Mouse (Mus musculus) cerebellum, adult 2 months (tissue): ENCODE results near the gene Fgd6.

Experiments used
- CTCF ChIP-seq: fragments of 200-500 bp; IDR thresholded peaks from 2 replicates; pipeline ENCODE4 v1.5.1; 2011; ENCODE audit warnings: low read depth, mild to moderate bottlenecking, control low read depth, low read length, moderate library complexity, borderline replicate concordance; ENCODE audit not compliant: insufficient read depth
- POLR2A ChIP-seq: fragments of 200-500 bp; IDR thresholded peaks from 2 replicates; pipeline ENCODE4 v1.6.1; 2011; ENCODE audit warnings: low read length, control low read depth, borderline replicate concordance; ENCODE audit not compliant: insufficient read depth

- TF ChIP-seq CTCF: no peak
- TF ChIP-seq POLR2A: no peak
Measured at GRCm38 (mm10) chr10:94142427-94142826, 106.6 kb downstream of the Fgd6 start.
